Mouse (Mus musculus) T-helper 2 cell (primary cell): ENCODE measurements around the gene Tmem209.

ENCODE experiments used
- in situ Hi-C: fragments of 300-600 bp; cut with MboI, MseI; formaldehyde crosslinking; loops from one replicate; pipeline ENCODE4 v1.15.1; 2025; ENCODE audit warnings: high pct_unique_total_duplicates

Gene Tmem209

GRCm38 (mm10) chr6:30538800-30539199, 29.2 kb upstream of the Tmem209 start:
- in situ Hi-C loops = no loop called here

GRCm38 (mm10) chr6:30538240-30538639, 28.7 kb upstream of the Tmem209 start:
- in situ Hi-C loops = no loop called here

GRCm38 (mm10) chr6:30535340-30535739, 25.8 kb upstream of the Tmem209 start:
- in situ Hi-C loops = no loop called here

- in situ Hi-C loops = loop anchor here (10.0 kb wide), 1 partner anchor 206 kb away; no protein-coding TSS in a partner anchor
Observed at GRCm38 (mm10) chr6:30528800-30529199, 19.2 kb upstream of the Tmem209 start.

DNA sequence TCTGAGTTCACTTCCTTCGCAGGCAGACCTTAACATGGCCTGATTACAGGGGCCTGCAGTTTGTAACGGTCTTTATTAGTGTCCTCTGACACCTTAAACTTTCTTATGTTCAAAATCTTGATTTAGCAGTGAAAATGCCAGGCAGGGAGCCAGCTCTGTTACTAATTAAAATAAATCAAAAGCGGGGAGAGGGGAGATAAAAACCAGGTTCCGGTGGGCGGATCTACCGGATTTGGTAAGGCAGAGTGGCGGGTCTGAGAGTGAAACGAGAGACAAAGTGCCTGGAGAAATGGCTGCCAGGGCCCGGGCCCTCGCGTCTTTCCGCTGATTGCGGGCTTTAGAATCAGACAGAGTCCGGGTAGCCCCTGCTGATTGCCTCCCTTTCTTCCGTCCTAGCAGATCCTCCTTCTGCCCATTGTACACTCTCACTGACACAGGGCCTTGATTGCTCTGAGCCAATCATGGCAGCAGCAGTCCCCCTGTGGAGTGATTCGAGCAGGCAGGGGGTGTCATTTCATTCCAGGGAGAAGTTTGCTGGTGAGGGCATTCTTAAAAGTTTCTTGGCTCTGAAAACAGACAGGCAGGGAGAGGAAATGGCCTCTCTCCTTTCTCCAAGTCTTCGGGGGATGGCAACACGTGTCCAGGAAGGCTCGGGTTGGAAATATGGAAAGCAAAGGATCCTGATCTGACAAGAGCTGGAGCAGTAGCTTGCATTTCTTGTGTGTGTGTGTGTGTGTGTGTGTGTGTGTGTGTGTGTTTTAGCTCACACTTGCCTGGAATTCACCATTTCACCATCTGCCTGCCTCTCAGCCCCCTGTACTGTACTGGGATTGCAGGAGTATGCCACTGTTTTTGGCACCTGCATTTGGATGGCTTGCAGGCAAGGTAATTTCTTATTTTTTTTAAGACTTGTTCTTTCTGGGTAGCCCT, 17.3 kb upstream of the Tmem209 start:
- in situ Hi-C loops = loop anchor here (10.0 kb wide), 1 partner anchor 208 kb away; no protein-coding TSS in a partner anchor

DNA sequence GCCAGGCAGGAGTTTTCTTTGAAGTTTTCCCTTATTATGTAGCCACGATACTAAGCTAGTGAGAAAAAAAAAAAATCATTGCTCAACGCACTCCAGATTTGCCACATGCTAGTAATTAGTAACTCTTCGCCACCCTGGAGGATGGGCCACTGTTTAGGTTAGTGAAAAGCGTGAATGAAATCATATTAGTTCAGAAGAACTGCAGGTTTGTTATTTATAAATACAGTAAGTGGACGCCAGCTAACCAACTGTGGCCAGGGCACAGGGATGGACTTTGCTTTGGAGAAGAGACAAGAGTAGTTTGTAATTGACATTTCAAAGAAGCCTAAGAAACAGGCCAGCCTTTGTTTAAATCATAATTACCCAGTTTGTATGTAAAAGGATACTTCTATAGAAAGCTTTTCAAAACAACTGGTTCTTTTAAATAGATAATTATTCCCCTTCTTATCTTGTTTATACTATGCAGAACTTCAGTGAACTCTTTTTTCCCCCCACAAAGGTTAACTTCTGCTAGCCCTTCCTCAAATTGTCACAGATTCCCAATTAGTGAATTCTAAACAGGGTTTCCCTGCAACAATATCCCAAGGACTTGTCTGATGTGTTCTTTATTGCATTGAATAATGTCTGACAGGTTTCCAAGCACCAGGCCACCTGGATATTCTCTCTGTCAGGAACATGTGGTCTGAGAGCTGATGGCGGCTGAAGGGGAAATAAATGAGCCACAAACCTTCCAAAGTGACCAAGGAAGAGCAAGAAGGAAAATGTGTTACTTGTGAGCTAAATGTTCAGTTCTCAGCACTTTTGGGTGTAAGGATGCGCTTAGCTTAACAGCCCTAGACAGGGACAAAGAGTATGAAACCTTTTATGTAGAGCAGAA, 16.1 kb upstream of the Tmem209 start:
- in situ Hi-C loops = loop anchor here (10.0 kb wide), 1 partner anchor 209 kb away; no protein-coding TSS in a partner anchor

DNA sequence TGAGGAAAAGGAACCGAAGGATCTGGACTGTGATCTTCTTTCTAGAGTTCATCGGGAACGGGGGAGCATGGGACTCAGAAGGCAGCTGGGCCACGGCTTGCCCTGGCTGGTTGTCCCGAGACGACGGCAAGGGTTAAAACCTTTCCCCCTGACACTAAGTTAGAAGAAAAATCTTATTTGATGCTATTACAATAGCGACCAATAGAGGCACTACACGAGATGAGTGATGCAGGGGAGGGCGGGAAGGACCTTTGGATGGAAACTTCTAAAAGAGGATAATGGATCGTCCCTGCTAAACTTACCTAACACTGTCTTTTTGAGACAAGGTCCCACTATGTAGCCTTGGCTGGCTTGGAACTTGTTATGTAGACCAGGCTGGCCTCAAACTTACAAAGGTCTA, 10.8 kb upstream of the Tmem209 start:
- in situ Hi-C loops = loop anchor here (5.0 to 25.0 kb wide), 3 partner anchors 214 to 667 kb away; no protein-coding TSS in a partner anchor

GRCm38 (mm10) chr6:30514242-30514641, 4.7 kb upstream of the Tmem209 start:
- in situ Hi-C loops = loop anchor here (25.0 kb wide), 1 partner anchor 673 kb away; no protein-coding TSS in a partner anchor

GRCm38 (mm10) chr6:30510291-30510690, 708 bp upstream of the Tmem209 start:
- in situ Hi-C loops = loop anchor here (25.0 kb wide), 1 partner anchor 677 kb away; no protein-coding TSS in a partner anchor

- in situ Hi-C loops = loop anchor here (25.0 kb wide), 1 partner anchor 678 kb away; no protein-coding TSS in a partner anchor
Observed at GRCm38 (mm10) chr6:30508824-30509223, 759 bp downstream of the Tmem209 start.

GRCm38 (mm10) chr6:30499049-30499448, 10.5 kb downstream of the Tmem209 start:
- in situ Hi-C loops = no loop called here

DNA sequence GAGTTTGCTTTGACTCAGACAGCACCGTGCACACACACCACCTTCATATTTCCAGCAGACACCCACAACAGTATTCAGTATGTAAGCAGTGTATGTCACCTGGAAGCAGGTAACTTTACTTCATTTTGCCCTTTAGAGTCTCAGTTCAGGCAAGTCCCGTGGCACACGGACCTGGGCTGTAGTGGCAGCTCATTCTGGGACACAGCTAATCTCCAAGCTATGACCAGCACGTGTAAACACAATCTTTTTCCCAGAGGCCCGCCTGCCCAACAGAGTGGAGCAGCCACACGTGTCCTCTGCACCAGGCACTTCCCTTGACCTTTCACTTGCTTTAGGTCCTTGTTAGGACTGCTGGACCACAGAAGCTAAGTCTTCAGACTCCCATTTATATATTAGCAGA, 23.1 kb downstream of the Tmem209 start:
- in situ Hi-C loops = no loop called here

DNA sequence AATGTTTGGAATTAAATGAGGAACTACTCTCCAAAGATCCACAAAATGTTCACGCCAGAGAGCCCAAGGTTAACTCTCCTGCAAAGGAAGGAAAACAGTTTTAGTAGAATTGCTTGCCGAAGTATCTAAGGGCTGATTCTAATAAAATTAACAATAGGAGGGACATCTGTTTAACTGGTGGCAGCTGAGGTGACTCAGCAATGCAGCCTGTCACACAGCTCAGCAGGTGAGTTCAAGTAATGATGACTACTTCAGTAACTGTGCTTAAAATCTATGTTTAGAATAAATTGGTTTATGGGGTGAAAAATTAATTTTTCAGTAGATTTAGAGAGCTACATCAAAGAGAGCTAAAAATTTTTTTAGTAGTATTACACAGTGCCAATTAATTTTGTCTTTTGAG, 26.7 kb downstream of the Tmem209 start:
- in situ Hi-C loops = no loop called here

- in situ Hi-C loops = no loop called here
Observed at GRCm38 (mm10) chr6:30479418-30479817, 30.2 kb downstream of the Tmem209 start.

DNA sequence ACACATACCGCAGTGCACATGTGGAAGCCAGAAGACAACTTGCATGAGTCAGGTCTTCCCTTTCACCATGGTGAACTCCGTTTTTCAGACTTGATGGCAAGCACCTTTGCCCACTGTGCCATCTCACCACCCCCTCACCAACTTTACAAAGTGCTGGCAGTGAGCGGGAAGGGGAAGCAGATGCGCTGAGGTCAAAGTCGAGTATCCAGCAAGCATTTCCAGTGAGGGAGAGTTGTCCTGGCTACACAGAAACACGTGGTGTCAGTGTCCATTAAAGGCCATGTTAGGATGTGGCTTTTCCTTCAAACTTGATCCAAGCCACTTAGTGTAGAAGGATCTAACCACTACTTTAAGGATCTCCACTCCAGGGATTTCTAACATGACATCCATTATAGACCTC, 31.8 kb downstream of the Tmem209 start:
- in situ Hi-C loops = no loop called here

DNA sequence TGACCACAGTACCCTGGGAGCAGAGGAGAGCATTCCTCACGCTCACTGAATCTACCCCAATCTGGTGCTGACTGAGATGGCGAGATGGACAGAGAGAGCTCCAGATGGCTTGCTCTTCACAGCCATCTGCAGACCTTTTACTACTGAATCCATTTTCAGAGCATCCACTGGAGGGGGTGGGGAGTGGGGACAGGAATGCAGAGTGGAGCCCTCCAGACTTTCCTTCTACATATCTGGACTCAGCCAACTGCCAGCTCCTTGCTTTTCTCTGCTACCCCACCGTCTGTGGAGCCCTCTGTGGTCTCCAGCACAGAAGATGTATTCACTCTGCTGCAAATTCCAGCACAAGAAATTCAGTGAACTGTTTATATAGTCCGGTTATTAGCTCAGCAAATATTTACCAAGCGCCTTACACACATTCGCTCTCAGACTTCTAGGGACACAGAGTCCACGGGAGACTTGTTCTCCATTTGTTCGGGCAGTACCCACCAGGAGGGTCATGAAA, 32.3 kb downstream of the Tmem209 start:
- in situ Hi-C loops = no loop called here

DNA sequence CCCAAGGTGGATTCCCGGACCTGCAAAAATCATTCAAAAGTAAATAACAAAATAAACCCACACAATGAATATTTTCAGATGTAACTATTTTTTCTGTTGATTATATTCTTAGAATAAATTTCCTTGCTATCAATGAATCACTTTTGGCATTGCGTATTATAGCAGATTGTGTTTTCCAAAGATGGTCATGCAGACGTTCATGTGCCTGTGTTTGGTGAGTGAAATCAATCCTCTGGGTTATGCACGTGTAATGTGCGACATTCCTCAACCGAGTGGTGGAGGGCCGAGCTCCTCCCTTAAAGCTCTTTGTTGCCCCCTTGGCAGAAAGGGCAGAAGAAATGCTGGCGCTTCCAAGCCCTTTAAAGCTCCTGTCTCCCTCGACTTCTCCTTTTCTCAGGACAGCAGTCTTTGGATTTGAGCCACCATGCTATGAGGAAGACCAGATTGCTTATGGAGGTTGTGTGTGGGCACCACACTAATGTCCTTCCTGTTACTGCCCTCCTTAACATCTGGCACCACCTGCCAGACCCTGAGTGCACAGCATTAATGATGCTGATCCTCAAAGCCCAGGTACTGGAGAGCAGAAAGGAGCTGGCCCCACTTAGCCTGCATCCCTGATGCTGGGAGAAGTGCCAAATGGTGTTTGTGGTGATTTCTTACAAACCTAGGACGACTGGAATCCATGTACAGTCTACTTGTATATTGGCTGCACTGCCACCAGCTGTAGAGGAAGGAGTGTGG, 33.4 kb downstream of the Tmem209 start:
- in situ Hi-C loops = no loop called here

GRCm38 (mm10) chr6:30471706-30472105, 37.9 kb downstream of the Tmem209 start:
- in situ Hi-C loops = no loop called here

- in situ Hi-C loops = no loop called here
Observed at GRCm38 (mm10) chr6:30469370-30469769, 40.2 kb downstream of the Tmem209 start.

DNA sequence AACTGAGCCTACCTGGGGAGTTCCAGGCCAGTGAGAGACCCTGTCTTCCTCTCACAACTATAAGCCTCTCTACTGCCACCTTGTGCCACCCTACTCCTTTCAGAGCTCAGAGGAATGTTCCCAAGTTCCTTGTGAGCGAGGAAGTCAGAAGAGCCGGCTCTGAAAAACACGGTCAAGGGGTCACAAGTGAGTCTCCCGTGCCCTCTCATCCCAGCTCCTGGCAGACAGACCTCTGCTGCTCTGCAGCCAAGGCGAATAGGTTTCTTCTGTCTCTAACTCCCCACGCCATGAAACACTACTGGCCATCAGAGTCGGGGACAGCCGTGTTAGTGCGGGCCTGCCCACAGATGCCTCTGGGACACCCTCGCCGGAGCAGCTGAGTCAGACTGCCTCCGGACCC, 40.9 kb downstream of the Tmem209 start:
- in situ Hi-C loops = no loop called here

GRCm38 (mm10) chr6:30468058-30468457, 41.5 kb downstream of the Tmem209 start:
- in situ Hi-C loops = no loop called here
